Mouse (Mus musculus): ENCODE measurements around the gene Tmem9. TPM values are rescaled to one million over a fixed set of nuclear protein-coding genes. Genes with fewer than 3 reads are reported as not detected.
A peak's percentile ranks its signal among the peaks of the same experiment; 100 is the strongest.

The Tmem9 gene
- polyA plus RNA-seq, 1 experiment = 60.3 TPM

GRCm38 (mm10) chr1:135999720-136000287 lies 8.1 kb upstream of the Tmem9 start:
- Histone ChIP-seq H3K4me3 (ENCODE audit: insufficient read depth, poor library complexity, severe bottlenecking) (no peak overlapping the region), H3K79me2 (ENCODE audit: control insufficient read depth, insufficient read depth) (no peaks in the 10 kb centered on the region), H3K27me3 (ENCODE audit: control insufficient read depth, insufficient read depth, insufficient read length) (no peaks in the 10 kb centered on the region), H3K36me3 (ENCODE audit: control insufficient read depth, insufficient read depth) (no peaks in the 10 kb centered on the region), H3K79me3 (ENCODE audit: low read depth) (no peaks in the 10 kb centered on the region), H3ac (ENCODE audit: control insufficient read depth, insufficient read length, low read depth) (no peak overlapping the region)
- TF ChIP-seq CTCF (IDR thresholded peaks at IDR 0.05; ENCODE audit: control insufficient read depth, insufficient read depth, insufficient read length) (no peak), MYOG (IDR thresholded peaks at IDR 0.05; ENCODE audit: control insufficient read depth, extremely low read depth, insufficient read length) (no peak), FOSL1 (IDR thresholded peaks at IDR 0.05; ENCODE audit: insufficient read depth, low read length, poor library complexity, severe bottlenecking) (no peak), CEBPB (IDR thresholded peaks at IDR 0.05; ENCODE audit: low read depth) (no peak), MYOD1 (IDR thresholded peaks at IDR 0.05; ENCODE audit: control insufficient read depth, insufficient read length, low read depth) (no peak), MAX (IDR thresholded peaks at IDR 0.05) (no peak), USF1 (IDR thresholded peaks at IDR 0.05; ENCODE audit: low read depth) (no peak)

GRCm38 (mm10) chr1:136001438-136001837 lies 6.5 kb upstream of the Tmem9 start:
- Histone ChIP-seq H3K79me3 (ENCODE audit: low read depth) (no peaks in the 10 kb centered on the region), H3K36me3 (ENCODE audit: control insufficient read depth, insufficient read depth) (no peaks in the 10 kb centered on the region), H3K79me2 (ENCODE audit: control insufficient read depth, insufficient read depth) (no peaks in the 10 kb centered on the region), H3ac (ENCODE audit: control insufficient read depth, insufficient read length, low read depth) (no peak overlapping the region), H3K4me3 (ENCODE audit: insufficient read depth, poor library complexity, severe bottlenecking) (no peak overlapping the region), H3K27me3 (ENCODE audit: control insufficient read depth, insufficient read depth, insufficient read length) (no peaks in the 10 kb centered on the region)
- TF ChIP-seq CEBPB (IDR thresholded peaks at IDR 0.05; ENCODE audit: low read depth) = no peak
- no peak for TF ChIP-seq MYOG (IDR thresholded peaks at IDR 0.05; ENCODE audit: control insufficient read depth, extremely low read depth, insufficient read length)
- no peak for TF ChIP-seq MAX (IDR thresholded peaks at IDR 0.05)
- TF ChIP-seq CTCF (IDR thresholded peaks at IDR 0.05; ENCODE audit: control insufficient read depth, insufficient read depth, insufficient read length) = no peak
- TF ChIP-seq FOSL1 (IDR thresholded peaks at IDR 0.05; ENCODE audit: insufficient read depth, low read length, poor library complexity, severe bottlenecking) = no peak

GRCm38 (mm10) chr1:136006292-136006748 lies 1.6 kb upstream of the Tmem9 start, which contains the start of gene Igfn1:
Igfn1 (minus strand) TSS chr1:136006342.
- Histone ChIP-seq H3K79me3 (ENCODE audit: low read depth) (no peaks in the 10 kb centered on the region), H3K4me3 (ENCODE audit: insufficient read depth, poor library complexity, severe bottlenecking) (no peak within 1 kb of the TSS), H3K27me3 (ENCODE audit: control insufficient read depth, insufficient read depth, insufficient read length) (no peaks in the 10 kb centered on the region), H3ac (ENCODE audit: control insufficient read depth, insufficient read length, low read depth) (no peak within 1 kb of the TSS), H3K79me2 (ENCODE audit: control insufficient read depth, insufficient read depth) (no peaks in the 10 kb centered on the region), H3K36me3 (ENCODE audit: control insufficient read depth, insufficient read depth) (no peaks in the 10 kb centered on the region)
- TF ChIP-seq MYOD1 (IDR thresholded peaks at IDR 0.05; ENCODE audit: control insufficient read depth, insufficient read length, low read depth) (no peak), CEBPB (IDR thresholded peaks at IDR 0.05; ENCODE audit: low read depth) (no peak), MAX (IDR thresholded peaks at IDR 0.05) (no peak), FOSL1 (IDR thresholded peaks at IDR 0.05; ENCODE audit: insufficient read depth, low read length, poor library complexity, severe bottlenecking) (no peak), USF1 (IDR thresholded peaks at IDR 0.05; ENCODE audit: low read depth) (no peak), MYOG (IDR thresholded peaks at IDR 0.05; ENCODE audit: control insufficient read depth, extremely low read depth, insufficient read length) (no peak), CTCF (IDR thresholded peaks at IDR 0.05; ENCODE audit: control insufficient read depth, insufficient read depth, insufficient read length) (no peak)

GRCm38 (mm10) chr1:136008159-136008533 lies 196 bp downstream of the Tmem9 start:
- Histone ChIP-seq H3K36me3 (ENCODE audit: control insufficient read depth, insufficient read depth) (no peaks in the 10 kb centered on the region), H3K4me3 (ENCODE audit: insufficient read depth, poor library complexity, severe bottlenecking) (peak overlapping the region; percentile 29), H3K79me2 (ENCODE audit: control insufficient read depth, insufficient read depth) (no peaks in the 10 kb centered on the region), H3K79me3 (ENCODE audit: low read depth) (no peaks in the 10 kb centered on the region), H3K27me3 (ENCODE audit: control insufficient read depth, insufficient read depth, insufficient read length) (no peaks in the 10 kb centered on the region), H3ac (ENCODE audit: control insufficient read depth, insufficient read length, low read depth) (no peak overlapping the region)
- TF ChIP-seq MAX (IDR thresholded peaks at IDR 0.05) (no peak), FOSL1 (IDR thresholded peaks at IDR 0.05; ENCODE audit: insufficient read depth, low read length, poor library complexity, severe bottlenecking) (no peak), CEBPB (IDR thresholded peaks at IDR 0.05; ENCODE audit: low read depth) (peak; percentile 53), CTCF (IDR thresholded peaks at IDR 0.05; ENCODE audit: control insufficient read depth, insufficient read depth, insufficient read length) (no peak), USF1 (IDR thresholded peaks at IDR 0.05; ENCODE audit: low read depth) (peak; percentile 66), MYOG (IDR thresholded peaks at IDR 0.05; ENCODE audit: control insufficient read depth, extremely low read depth, insufficient read length) (no peak)

GRCm38 (mm10) chr1:136010247-136010646 lies 2.3 kb downstream of the Tmem9 start:
- Histone ChIP-seq H3K79me3 (ENCODE audit: low read depth) (no peaks in the 10 kb centered on the region), H3K27me3 (ENCODE audit: control insufficient read depth, insufficient read depth, insufficient read length) (no peaks in the 10 kb centered on the region), H3K4me3 (ENCODE audit: insufficient read depth, poor library complexity, severe bottlenecking) (no peak overlapping the region), H3K36me3 (ENCODE audit: control insufficient read depth, insufficient read depth) (no peaks in the 10 kb centered on the region), H3K79me2 (ENCODE audit: control insufficient read depth, insufficient read depth) (no peaks in the 10 kb centered on the region), H3ac (ENCODE audit: control insufficient read depth, insufficient read length, low read depth) (no peak overlapping the region)
- peak; percentile 69 for TF ChIP-seq FOSL1 (IDR thresholded peaks at IDR 0.05; ENCODE audit: insufficient read depth, low read length, poor library complexity, severe bottlenecking)
- TF ChIP-seq CEBPB (IDR thresholded peaks at IDR 0.05; ENCODE audit: low read depth) = no peak
- peak; percentile 50 for TF ChIP-seq USF1 (IDR thresholded peaks at IDR 0.05; ENCODE audit: low read depth)
- peak; percentile 31 for TF ChIP-seq MYOD1 (IDR thresholded peaks at IDR 0.05; ENCODE audit: control insufficient read depth, insufficient read length, low read depth)
- no peak for TF ChIP-seq MYOG (IDR thresholded peaks at IDR 0.05; ENCODE audit: control insufficient read depth, extremely low read depth, insufficient read length)
- no peak for TF ChIP-seq CTCF (IDR thresholded peaks at IDR 0.05; ENCODE audit: control insufficient read depth, insufficient read depth, insufficient read length)
- no peak for TF ChIP-seq MAX (IDR thresholded peaks at IDR 0.05)
